Mouse (Mus musculus) urinary bladder, postnatal 4 days (tissue): Measurements from ENCODE around the gene Fam189a2.
A peak's percentile ranks its signal among the peaks of the same experiment; 100 is the strongest.

Experiments
- DNase-seq, 2 experiments: peaks; one replicate each; pipeline ENCODE4 v3.0.0; 2021 to 2022; ENCODE audit warnings: low spot score in 2 of 2

The Fam189a2 gene

DNA sequence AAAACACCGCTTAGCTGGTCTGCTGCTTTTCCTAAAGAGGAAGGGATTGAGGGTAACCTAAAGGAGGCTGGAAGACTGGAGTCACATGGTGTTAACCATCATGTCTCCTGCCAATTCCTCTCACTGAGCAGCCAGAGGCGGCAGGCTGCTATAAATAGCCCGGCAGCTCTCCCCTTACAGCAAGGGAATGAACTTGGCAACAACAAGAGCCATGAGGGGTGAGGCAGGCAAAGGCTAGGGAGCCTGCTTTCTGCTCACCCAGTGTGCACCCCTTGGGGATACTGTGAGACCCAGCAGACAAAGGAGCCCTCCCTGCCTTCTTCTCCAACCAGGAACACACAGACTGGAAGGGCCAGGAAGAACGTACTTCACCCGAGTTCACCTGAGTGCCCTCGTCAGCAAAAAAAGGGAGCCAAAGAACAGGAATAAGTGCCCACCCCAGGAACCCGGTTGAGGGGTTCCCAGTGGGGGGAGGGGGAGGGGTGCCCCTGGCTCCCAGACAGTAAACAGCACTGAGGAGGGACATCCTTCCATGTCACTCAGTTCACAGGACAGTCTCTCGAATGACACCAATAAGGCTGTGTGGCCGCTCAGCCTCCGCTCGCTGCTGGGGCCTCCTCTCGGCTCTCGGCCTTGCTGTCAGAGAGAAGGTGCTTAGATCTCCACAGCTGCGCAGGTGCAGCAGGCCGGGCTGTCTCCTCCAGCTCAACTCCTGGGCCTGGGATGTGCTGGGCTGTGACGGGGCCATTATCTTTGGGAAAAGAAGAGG lies 57.8 kb downstream of the Fam189a2 start:
- DNase-seq: no peak

DNA sequence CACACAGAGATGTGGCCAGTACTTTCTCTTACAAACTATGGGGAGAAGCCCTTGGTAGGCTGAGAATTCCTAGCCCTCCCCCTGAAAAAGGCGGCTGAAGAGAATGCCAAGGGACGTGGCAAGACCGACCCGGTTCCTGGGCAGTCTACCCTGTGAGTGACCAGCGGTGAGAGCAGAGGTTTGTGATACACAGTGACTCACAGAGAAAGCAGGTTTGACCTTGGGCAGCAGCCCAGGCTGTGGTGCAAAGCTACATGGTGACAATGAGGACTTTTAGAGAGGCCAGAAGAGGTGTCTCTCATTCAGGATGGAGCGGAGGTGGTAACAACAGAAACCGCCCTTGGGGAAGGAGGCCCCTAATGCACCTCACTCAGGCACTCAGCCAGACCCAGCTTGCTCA lies 59.4 kb downstream of the Fam189a2 start:
- DNase-seq: no peak

DNA sequence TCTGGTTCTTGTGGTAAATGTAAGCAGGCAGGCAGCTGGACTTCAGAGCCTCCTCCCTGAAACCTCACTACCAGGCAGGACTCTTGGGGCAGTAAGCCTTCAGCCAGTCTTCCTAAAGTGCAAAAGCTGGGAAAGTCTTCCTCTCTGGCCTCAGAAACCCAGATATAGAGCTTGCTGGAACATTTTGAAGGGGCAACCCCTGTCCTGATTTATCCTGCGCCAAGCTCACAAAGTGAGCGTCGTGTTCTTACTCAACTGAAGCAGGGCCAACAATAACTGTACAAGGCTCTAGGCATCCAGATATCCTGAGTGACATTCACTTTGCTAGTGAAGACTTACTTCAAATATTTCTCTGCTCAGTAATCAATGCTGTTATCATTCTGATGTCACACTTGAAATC lies 60.4 kb downstream of the Fam189a2 start:
- DNase-seq: no peak

DNA sequence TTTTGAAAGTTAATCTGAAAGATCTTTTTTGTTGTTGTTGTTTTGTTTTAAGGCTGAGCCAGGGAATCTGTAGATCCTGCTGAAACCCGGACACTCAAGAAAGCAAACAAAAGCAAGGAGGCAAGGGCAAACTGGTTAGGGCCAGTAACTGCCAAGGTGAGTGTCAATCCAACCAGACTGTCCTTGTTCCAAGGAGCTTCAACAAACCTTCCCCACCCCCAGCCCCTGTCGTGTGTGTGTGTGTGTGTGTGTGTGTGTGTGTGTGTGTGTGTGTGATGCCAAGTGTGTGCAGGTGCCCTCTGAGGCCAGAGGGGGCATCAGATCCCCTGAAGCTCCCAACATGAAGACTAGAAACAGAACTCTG lies 62.0 kb downstream of the Fam189a2 start:
- DNase-seq: no peak

DNA sequence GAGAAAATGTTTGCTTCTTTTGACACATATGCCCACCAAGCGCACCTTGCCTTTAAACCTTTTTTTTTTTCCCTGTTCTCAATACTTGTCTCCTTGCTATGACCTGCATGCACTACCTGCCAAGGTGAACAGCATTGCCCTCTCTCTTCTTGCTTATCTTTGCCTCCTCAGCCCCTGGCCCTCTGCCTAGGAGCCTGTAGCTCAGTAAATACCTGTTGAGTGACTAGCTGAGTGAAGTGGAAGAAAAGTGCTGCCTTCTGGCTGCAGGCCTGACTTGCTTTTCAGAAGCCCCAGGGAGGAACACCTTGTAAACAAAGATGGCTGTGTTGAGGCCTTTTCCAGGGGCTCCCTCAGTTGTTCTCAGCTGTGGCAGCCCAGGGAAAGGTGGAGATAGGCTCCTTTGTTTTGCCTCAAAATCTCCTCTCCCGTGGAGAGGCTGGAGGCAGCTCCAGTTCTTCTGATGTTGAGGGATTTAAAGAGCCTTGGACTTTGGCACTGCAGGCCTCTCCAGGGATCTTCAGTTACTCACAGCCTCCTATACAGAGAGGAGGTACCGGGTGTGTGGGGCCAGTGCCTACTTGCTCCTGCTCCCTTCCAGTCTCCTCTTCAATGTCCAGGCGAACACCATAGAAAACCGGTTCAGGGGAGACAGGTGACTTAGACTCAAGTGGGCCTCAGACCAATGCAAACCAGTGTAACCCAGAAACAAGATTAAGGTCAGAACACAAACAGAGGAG lies 62.5 kb downstream of the Fam189a2 start:
- DNase-seq: no peak

DNA sequence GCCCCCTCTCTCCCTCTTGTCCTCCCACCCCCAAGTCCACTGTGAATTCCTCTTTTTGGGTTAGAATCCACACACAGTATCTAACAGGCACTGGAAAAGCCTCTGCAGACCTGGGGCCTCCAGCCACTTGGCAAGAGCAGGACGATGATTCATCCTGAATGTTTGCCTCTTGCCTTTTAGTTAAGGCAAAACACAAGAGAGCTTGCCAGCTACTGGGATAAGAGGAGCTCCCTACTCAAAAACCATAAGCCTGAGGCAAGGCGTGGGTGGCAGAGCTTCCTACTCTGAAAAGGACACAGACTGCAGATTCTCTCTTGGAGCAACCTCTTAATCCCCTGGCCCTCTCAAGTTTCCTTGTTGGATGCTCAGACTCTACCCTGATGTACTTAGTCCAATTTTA lies 63.7 kb downstream of the Fam189a2 start:
- DNase-seq: peak in 1 of 2 experiments; percentile 60

DNA sequence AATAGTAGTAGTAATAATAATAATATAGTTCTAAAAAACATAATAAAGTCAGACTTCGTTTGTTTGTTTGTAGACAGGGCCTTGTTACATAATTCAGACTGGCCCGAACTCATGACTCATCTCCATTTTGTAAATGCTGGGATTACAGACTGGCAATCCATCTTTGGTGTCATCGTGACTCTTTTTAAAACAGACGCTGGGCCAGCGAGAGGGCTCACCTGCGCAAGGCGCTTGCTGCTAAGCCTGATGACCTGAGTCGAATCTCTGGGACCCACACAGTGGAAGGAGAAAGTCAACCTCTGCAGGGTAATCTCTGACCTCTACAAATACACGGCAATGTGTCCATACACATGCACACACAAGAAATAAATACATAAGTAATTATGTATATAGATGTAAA lies 64.4 kb downstream of the Fam189a2 start:
- no peak for DNase-seq

DNA sequence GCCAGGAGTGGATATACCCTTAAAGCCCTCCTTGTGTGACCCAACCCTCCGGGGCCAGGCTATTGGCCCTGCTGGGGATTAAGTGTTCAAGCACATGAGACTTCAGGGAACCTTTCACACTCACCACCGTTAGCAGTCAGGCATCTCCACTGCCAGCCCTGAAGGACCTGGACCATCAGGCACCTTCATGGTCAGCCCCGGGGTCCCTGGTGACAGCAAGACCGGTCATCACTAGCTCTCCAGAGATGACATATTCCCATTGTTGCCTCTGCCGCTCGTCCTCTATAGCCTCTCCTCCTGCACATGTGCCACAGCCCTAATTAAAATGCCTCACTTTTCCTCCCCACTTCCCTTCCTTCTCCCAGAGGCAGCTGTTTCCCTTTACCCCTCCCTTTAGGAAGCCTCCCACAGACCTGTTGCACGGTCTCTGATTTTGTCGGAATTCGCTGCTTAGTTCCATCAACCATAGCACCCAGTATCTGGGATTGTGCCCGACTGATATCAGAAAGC lies 66.4 kb downstream of the Fam189a2 start:
- no peak for DNase-seq

DNA sequence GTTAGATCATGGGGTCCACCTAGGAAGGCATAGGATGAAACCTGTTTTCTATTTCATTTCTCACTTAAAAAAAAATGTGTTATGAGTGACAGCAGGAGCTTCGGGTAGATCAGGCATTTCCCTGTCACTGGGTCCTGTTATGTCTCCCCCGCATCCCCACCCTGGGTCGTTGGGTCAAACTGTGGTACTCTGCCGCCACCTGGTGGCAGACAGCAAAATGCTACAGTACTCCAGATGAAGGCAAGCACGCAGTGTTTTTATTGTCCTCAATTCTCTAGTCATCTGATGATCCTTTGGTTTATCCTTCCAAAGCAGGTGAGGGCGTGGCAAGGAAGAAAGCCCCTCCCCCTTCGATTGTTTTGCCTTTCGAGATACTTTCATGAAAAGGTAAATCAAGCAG lies 69.3 kb downstream of the Fam189a2 start:
- peak in 1 of 2 experiments; percentile 59 for DNase-seq

DNA sequence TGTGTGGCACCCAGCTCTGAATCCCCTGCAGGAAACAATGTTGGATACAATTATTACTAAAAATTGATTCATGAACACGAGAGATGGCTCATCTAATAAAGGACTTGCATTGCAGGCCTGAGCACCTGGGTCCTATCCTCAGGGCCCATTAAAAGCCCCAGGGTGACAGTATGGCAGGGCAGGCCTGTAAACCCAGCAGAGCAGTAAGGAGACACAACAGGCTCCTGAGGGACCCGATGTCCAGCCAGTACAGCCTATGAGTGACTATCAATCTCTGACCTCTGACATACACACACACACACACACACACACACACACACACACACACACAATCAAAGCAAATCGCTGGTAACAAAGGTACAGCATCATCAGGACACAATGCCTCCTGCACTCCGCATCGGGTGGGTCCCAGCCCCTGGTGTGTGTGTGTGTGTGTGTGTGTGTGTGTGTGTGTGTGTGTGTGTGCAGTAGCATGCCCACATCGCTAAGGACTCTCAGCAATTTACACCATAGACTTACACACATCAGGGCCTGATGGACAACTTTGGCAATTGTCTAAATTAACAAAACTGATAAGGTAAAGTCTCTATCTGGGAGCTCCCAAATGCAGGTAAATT lies 69.9 kb downstream of the Fam189a2 start:
- DNase-seq: no peak

DNA sequence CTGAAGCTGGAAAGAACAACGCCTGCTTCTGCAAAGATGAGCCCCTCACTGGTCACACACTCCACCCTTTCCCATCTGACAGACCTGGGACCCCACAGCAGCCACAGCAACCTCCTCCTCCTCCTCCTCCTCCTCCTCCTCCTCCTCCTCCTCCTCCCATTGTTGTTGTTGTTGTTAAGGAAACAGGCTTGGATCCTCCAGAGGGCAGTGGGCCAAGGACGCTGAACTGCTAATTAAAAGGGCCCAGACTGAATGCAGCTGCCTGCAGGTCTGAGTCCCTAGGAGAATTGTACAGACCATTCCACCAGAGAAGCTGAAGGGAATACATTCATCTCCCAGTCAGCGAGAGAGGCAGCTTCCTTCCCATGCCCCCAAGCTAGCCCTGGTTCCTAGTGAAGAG lies 70.5 kb downstream of the Fam189a2 start:
- DNase-seq: no peak

DNA sequence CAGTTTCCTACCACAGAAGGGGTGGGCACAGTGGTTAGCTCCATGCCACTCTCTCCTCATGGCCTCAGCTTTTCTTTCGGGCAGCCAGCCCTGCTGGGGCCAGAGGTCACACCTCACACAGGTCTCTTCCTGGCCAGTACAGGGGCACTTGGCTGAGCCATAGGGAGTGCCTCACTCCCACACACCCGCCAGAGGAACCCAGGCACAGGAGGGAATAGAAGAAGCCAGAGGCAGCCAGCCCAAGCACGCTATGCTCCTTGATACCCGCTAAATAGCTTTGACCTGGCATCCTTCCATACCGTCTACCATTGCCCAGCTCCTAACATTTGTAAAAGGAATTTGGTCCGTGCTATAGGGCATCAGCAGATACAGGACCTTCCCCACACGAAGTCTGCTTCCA lies 70.9 kb downstream of the Fam189a2 start:
- DNase-seq: no peak

DNA sequence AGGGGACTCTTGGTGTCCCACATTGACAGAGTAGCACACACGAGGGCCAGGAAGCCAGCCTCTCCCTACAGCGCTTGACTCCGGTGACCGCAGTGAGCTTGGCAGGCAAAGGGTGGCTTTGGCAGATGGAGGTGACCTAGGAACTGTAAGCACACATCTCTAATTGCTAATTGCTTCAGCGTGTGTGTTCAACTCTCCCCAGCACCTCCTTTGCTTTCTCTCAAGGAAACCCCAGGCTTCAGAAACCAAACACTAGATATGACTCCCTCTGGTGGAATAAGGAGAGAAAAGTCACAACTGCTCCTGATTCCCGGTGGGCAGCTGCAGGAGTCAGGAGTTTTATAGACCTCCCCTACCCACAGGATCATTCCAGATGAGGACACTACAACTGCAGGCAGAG lies 71.9 kb downstream of the Fam189a2 start:
- no peak for DNase-seq

DNA sequence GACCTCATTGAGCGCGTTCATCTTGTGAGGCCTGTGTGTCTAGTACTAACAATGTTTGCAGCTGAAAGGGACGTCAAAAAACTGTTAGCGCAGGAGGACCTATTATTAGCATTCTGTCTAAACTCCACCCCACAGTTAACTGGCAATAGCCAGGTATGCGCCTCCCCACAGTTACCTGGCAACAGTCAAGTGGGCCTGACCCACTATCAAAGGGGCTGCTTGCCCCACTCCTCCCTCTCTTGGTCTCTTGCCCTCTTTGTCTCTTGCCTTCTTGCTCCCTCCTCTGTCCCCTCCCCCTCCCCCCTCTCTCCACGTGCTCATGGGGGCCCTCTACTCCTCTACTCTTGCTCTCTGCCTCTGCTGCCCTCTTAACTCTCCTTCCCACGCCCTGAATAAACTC lies 73.3 kb downstream of the Fam189a2 start:
- DNase-seq: no peak

DNA sequence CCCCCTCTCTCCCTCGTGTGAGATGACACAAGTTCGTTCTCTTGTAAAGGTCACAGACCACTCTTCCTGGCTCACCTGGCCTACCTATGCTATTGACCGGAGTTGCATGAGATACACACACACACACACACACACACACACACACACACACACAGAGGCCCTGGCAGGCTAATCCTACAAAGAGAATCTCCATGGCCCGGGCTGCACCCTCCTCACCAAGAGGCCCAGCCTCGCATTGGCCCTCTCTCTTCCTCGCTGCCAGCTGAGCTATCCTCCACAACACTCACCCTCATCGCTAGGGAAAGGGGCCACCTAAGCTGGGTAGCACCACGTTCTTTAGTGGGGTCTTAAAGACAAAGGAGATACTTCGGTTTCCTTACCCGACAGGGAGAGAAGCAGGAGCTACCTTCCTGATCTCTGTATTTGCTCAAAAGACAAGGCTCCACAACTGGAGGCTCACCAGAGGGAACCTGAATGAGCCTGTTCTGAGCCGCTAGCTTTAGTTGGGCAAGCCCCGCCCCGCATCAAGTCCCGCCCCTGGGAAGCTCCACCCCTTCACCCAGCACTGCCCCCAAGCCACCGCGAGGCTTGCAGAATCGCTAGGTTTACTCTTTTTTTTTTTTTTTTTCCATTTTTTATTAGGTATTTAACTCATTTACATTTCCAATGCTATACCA lies 74.4 kb downstream of the Fam189a2 start:
- no peak for DNase-seq

DNA sequence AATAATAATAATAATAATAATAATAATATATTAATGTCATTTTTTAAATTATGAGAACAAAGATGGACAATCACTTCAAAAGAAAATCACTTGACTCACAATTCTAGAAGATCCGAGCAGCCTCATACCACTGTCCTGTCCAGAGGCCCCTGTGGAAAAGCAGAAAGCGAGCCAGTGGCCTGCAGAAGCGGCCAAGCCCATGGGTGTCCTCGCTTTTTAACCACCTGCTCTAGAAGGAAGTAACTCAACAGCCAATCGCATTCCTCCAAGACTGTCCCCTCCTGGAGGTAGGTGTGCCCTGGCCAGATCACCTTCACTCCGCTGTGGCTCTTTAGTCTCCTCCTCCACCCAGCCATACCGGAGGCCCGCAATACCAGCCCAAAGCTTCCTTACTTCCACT lies 75.4 kb downstream of the Fam189a2 start:
- DNase-seq: no peak

DNA sequence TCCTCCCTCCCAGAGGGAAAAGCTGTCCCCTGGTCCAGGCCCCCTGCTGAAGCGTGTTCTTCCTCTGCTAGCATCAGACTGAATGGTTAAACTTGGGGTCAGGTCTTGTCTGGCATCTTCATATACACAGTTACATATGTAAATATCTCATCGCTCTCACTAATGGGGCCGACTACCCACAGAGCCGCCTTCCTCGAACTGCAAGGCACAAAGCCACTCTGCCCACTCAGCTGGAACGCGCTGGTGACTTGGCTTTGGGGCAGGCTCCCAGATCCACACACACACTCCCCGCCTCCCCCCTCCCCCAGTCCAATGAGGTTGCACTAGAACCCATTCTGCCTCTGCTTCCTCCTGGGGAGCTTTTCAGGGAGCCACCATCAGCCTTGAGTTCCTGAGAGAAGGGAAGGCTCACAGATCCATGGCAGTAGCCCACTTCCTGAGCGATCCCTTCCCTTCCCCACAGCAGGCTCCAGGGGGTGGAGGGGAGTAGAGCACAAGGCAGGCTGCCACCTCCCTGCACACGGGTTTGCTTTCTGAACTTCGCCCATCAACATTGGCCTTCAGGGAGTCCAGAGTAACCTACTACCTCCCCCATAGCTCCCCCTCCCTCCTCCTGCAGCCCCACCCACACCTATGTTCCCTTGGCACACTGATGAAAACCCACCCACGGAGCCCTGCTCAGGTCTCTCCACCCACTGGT lies 82.4 kb downstream of the Fam189a2 start:
- DNase-seq: no peak

DNA sequence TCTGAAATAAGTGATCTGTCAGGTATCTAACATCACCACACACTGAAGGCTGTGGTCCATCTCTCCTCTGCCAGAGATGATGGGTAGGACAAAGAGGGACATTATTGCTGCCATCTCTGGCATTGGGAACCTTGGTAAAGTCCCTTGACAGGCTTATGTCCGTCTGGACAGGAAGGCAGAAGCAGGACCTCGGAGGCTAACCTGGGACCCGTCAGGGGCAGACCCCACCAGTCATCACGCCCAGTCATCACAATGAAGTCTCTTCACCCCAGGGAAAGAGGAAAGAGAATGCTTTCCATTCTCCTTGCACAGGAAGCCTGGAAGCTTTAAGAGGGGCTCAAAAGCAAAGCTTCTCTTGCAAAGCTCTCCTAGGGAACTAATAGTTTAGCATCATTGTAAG lies 82.9 kb downstream of the Fam189a2 start:
- no peak for DNase-seq

DNA sequence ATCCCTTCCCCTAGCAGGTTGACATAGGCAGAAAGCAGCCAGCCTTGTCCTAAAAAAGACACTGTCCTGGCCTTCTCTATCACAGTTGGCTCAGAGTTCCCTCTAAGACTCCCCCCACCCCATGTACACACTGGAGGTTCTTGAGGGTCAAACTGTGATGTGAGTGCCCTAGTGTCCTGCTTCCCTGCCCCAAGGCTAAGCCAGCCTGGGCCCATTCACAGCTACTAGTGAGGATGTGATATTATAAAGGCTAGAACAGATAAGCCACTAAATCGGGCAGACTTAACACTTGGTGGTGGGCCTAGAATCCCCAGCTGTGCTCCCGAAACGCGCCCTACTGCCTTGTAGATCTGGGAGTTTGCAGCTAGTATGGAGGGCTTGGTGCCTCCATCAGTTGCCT lies 84.1 kb downstream of the Fam189a2 start:
- DNase-seq: no peak

DNA sequence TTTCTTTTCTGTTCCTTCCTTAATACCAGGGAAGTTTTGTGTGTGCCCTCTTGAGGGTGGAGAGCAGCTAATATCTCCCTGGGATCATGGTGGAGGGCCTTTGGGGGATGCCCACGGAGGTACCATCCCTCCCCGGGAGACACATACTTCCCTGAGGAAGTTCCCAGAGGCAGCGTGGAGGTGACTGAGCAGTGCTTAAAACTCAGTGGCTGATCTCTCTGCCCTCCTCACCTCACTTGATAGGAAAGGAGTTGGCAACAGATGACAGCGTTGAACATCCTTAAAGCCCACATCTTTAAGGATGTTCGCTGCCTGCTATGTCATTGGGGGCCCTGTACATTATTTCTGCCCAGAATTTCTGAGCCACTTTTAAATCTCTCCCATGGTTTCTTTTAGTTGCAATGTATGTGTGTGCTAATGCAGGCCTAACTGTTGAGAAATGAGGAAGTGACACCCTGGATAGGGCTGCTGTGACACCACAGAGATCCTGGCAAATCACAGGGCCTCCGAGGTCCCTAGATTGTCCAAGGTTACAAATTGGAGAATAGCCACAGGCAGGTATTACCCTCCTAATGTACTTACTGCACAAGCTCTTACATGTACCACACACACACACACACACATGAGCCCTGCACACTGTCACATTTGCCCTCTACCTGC lies 84.7 kb downstream of the Fam189a2 start:
- no peak for DNase-seq

DNA sequence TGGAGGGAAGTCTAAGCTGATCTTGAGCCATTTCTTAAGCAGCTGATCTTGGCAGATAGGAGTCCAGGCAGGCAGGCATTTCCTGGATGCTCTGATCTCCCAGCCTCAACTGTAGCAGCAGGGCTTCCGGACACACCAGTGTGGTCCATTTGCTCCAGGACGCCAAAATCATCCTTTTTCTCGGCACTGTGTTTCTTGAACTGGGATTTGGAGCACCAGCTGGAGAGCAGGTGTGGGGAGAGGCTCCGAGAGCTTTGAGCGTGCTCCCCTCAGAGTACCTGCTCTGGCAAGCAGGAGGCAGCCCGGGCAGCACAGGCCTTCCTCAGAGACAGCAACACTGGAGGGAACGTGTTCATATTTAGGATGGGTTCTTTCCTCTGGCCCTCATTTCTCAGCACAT lies 87.9 kb downstream of the Fam189a2 start:
- no peak for DNase-seq
